In genomic region chr13:94285281-94285871, GRCm38 (mm10) we compare ENCODE assay signal across 8 mouse cellular contexts. TPM values are rescaled to one million over a fixed set of nuclear protein-coding genes. Genes with fewer than 3 reads are reported as not detected.
DNase-seq lines count a peak whose midpoint lies in the region; ATAC-seq lines count a peak whose summit lies in the region.

Gene Scamp1 (minus strand): TSS chr13:94285857.

- DNase-seq in adrenal gland, adult (ENCODE audit: inconsistent age in 2 of 2, low spot score in 1 of 2): peak; percentile 94 to 97
- DNase-seq in embryo, embryonic 10.5 days (ENCODE audit: low spot score): peak; percentile 92
- peak; percentile 92 for DNase-seq in gastrocnemius, postnatal 14 days
- peak; percentile 62 for DNase-seq in induced T-regulatory cell, adult 2 months (ENCODE audit: low read depth)
- peak; percentile 76 to 90 for DNase-seq in left cerebral cortex, adult 8-10 months (ENCODE audit: low spot score in 2 of 2)
- peak; percentile 86 to 90 for DNase-seq in right cerebral cortex, adult 2 months (ENCODE audit: low spot score in 2 of 2)
- DNase-seq in urinary bladder, postnatal 10 days (ENCODE audit: low spot score): peak; percentile 55

- intact Hi-C loops in gastrocnemius, postnatal 14 days (cut with DNase I; ENCODE audit: low total_unique reads): loop anchor here (5.0 kb wide), 1 partner anchor 72 kb away; the partner anchor contains the start of gene Ap3b1

- peak; percentile 78 for ATAC-seq in megakaryocyte, adult 5-6 weeks (ENCODE audit: poor library complexity, severe bottlenecking)

RNA-seq across cellular contexts. Expression of gene Scamp1, which starts in this region (rescaled TPM):
- 10 to 100 TPM; 17.7 to 22.1 TPM for total RNA-seq in gastrocnemius, postnatal 14 days (2021)
- 100 to 1,000 TPM; 179 to 217 (median 192) TPM for total RNA-seq in left cerebral cortex, adult 8-10 months (2022)
- total RNA-seq in megakaryocyte, adult 5-6 weeks (2015): 14.0 and 14.4 TPM in 2 replicates
- total RNA-seq in megakaryocyte, adult 5-6 weeks (2017): 6.8 and 7.3 TPM in 2 replicates

Comparison
In these comparisons a context has a peak if more than half of its experiments do, and no peak if none do; other contexts are left out.
1. Peak in every context shown above with its lines: DNase-seq and ATAC-seq.
2. RNA of gene Scamp1 (total RNA-seq): 179 to 217 TPM in left cerebral cortex, adult 8-10 months; 17.7 to 22.1 TPM in gastrocnemius, postnatal 14 days and 6.8 to 14.4 TPM in megakaryocyte, adult 5-6 weeks; every median in the first group is over 4 times any median in the second.